Mouse (Mus musculus) urinary bladder, postnatal 4 days (tissue): ENCODE results near the gene Prc1.

ENCODE experiments used
- DNase-seq, 2 experiments: peaks; one replicate each; pipeline ENCODE4 v3.0.0; 2021 to 2022; ENCODE audit warnings: low spot score in 2 of 2

The Prc1 gene

DNA sequence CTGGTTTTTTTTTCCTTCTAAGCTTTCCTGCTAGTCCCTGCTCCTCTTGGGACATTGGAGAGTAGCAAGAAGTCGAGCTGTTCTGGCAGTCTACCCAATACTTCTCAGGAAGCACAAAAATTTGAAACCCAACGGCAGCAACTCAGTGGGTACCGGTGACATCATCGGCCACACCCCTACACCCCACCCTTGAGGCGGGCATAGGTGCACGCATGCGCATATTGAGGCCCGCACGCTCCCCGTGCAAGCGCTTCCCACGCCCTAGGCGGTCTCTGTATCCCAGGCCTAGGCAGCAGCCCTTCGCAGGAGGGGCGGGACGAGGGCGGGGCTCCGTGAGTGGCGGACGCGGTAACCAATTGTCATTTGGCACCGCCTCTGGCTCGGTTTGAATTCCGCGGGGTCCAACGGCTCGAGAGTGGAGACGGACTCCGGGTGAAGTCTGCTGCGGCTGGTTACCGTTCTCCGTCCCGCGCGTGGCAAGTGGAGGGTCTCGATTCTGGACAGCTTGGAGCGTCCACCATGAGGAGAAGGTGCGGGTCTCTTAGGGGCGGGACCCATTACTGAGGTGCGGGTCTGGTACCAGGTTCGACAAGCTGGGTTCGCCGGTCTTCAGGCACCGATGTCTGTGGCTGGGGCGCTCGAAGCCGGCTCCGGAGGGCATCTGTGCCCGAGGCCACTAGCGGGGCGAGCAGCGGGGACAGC lies at the start of gene Prc1:
TSS of gene Prc1 (plus strand) at position 389 of the 702 bp plus-strand sequence.
- DNase-seq: peak; percentile 97 to 98

DNA sequence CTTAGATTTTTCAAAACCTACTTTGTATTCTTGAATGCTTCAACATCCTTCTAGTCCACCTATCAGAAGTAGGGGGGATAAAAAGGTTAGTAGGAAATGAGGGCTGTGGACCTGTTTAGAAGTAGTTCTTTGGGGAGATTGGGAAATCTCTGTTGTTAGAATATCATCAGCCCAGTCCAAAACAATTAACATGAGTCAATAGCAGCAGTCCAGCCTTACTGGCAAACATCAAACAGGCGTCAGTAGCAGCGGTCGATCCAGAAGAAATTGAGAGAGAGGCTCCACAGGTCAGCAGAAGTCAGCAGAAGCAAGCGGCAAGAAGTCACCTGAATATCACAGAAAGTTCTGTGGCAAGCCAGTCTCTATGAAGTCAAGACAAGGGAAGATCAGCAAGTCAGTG lies 49.4 kb upstream of the Prc1 start:
- DNase-seq: no peak

DNA sequence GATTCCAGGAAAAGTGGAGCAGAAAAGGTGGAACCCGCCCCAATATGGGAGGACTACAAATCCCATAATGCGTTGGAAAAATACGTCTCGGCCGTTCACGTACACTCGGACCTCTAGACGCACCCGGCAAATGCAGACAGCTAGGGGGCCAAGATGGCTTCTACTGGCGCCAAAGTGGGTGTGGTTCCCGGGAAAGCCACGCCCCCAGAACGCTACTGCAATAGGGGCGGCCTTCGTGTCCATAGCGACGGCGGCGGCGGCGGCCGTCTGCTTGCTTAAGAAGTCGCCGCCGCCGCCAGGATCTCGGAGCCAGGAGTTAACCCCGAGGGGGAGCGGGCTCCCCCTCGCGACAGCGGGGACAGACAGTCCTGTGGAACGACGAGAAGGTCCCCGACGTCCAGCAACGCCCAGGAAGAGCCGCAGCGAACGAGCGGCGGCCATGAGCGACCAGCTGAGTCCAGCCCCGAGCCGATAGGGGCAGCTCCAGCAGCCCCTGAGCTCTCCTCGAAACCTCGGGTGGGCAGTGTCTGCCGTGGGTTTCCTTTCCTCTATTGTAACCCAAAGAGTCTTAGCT lies 48.0 kb upstream of the Prc1 start, which contains the start of gene Ttll13:
TSS of gene Ttll13 (plus strand) at position 229 of the 574 bp plus-strand sequence.
- DNase-seq: peak; percentile 95 to 97

DNA sequence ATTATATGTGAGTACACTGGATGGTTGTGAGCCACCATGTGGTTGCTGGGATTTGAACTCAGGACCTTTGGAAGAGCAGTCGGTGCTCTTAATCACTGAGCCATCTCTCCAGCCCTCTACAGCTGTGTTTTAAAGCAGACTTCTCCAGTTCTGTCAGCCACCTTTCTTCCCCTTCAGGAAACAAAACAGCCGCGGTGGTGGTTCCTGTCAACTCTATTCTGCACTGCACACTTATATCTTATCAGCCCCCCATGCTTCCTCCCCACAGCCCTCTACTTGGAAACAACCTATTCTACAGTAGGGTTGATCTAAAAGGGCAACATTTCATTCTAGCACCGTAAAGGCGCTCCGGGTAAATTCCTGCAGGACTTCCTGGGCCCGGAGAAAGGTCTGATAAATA lies 47.4 kb upstream of the Prc1 start:
- DNase-seq: no peak

DNA sequence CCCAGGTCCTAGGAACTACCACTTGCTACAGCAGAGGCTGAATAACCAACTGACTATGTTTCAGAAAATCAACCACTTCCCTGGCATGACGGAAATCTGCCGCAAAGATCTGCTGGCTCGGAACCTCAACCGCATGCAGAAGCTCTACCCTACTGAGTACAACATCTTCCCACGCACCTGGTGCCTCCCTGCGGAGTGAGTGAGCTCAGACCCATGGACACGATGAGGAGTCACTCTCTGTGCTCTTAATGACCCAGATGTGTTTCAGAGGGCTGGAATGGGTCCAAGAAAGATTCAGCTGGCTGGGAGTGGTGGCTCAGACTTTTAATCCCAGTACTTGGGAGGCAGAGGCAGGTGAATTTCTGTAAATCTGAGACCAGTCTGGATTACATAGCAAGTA lies 41.8 kb upstream of the Prc1 start:
- no peak for DNase-seq

DNA sequence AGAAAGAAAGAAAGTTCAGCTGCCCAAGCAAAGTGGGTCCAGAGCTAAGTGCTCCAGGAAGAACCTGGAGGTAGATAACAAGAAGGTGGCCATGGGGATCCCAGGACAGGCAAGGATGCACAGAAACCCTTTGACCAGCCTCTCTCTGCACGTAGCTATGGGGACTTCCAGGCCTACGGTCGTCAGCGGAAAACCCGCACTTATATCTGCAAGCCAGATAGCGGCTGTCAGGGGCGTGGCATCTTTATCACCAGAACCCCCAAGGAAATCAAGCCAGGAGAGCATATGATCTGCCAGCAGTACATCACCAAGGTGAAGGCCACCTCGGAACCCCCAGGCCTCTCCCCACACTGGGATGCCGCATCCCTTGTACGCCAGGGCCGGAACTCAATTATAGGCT lies 41.4 kb upstream of the Prc1 start:
- DNase-seq: no peak

DNA sequence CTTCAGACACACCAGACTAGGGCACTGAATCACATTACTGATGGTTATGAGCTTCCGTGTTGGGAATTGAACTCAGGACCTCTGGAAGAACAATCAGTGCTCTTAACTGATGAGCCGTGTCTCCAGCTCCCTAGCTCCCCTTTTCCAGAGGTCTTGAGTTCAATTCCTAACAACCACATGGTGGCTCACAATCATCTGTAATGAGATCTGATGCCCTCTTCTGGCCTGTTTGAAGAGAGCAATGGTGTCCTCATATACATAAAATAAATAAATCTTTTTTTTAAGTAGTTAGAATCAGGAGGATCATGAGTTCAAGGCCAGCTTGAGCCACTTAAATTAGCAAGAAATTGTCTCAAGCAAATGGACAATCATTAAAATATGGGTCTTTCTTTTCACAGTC lies 38.3 kb upstream of the Prc1 start:
- no peak for DNase-seq

DNA sequence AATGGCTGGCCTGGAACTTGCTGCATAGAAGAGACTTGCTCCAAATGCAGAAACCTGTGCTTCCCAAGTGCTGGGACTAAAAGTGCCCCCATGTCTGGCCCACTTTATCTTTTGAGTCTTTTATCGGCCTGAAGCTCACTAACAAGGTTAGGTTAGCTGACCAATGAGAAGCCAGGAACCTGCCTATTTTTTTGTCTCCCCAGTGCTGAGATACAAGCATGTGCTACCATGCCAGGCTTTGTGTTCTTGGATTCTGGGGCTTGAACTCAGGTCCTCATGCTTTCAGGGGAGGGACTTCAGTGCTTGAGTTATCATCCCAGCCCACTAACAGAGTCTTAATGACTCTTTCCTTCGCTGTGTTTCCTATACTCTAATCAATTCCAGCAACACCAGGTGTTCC lies 36.5 kb upstream of the Prc1 start:
- DNase-seq: no peak

DNA sequence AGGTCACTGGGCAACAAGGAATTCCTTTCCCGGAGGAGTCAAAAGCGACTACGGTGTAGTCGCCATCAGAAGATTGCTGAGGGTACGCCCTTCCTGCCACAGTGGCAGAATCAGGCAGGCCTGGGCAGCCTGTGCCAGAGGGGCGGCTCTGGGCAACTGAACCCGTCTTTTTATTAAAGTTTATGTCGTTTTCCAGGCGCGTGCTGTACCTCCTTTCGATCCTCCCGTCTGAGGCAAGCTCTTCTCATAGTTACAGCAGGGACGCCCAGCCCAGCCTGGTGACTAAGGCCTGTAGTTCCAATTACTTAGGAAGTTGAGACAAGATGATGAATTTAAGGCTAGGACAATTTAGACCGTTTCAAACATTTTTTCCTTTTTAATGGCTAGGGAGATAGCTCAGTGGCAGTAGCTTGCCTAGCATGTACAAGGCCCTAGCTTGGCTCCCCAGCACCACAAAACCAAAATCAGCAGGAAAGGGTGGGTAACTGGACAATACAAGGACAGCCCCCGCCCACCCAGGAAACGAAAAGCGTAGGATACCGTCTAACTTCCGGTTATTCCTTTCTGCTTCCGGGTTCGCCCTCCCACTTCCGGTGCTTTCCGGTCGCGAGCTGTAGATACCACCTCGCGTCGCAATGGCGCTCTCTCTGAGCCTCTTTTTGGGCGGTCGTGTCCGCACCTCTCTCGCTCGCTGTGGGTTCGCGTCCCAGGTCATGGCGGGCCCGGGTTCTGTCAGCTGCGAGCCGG lies 33.5 kb upstream of the Prc1 start, which contains the start of gene Ngrn:
TSS of gene Ngrn (plus strand) at position 591 of the 747 bp plus-strand sequence.
- peak; percentile 80 to 90 for DNase-seq

DNA sequence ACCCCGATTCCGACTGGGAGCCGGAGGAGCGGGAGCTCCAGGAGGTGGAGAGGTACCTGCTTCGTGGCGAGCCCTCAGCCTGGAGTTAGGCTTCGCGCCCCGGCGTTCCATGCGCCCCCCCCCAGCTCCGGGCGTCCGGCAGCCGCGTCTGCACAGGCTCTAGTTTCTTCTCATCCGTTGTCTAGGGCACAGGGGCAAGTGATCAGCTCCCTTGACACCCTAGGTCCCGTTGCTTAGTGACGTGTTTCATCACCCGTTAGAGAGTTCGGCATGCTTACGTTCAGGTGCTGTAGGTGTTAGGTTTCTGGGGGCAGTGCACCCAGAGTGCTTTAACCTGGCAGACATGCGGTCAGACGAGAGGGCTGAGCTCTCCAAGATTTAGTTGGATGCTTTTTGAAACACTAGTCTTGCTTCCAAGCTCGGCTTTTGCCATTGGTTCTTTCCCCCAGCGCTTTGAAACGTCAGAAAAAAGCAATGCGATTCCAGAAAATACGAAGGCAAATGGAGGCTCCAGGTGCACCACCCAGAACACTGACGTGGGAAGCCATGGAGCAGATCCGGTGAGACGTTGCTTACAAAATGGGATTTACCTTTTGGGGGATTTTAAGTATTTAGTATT lies 32.8 kb upstream of the Prc1 start:
- DNase-seq: no peak

DNA sequence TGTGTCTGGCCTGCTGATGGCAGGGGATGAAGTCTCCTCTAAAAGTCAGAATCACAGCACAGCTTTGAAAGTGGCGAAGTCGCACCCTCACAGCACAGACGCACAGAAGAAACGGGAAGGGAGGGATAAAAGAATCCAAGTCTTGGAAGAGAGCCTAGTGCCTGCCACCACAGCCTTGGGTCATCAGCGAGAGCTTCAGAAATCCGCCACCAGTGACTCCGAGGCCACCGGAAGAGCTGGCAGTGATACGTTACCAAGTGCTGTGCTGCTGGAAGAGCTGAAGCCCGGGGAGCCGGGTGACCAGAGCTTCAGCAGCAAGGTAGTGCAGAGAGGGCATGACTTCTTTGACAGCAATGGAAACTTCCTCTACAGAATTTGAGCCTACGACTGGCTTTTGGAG lies 29.6 kb upstream of the Prc1 start:
- DNase-seq: no peak

DNA sequence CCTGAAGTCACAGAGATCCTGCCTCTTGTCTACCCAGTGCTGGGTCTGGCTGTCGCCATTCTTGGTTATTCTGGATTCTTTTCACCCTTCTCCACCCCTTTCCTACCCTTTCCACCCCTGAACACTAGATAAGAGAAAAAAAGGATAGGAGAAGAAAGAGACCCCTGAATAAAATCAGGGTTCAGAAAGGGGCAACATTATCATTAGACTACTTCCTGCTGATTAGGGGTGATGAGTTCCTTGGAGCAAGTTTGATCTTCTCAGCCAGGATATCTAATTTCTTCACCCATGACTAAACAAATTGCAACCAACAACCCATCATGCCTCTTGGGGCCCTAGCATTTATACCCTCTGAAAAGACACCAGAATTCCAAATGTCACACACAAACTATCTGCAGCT lies 26.5 kb upstream of the Prc1 start:
- no peak for DNase-seq

DNA sequence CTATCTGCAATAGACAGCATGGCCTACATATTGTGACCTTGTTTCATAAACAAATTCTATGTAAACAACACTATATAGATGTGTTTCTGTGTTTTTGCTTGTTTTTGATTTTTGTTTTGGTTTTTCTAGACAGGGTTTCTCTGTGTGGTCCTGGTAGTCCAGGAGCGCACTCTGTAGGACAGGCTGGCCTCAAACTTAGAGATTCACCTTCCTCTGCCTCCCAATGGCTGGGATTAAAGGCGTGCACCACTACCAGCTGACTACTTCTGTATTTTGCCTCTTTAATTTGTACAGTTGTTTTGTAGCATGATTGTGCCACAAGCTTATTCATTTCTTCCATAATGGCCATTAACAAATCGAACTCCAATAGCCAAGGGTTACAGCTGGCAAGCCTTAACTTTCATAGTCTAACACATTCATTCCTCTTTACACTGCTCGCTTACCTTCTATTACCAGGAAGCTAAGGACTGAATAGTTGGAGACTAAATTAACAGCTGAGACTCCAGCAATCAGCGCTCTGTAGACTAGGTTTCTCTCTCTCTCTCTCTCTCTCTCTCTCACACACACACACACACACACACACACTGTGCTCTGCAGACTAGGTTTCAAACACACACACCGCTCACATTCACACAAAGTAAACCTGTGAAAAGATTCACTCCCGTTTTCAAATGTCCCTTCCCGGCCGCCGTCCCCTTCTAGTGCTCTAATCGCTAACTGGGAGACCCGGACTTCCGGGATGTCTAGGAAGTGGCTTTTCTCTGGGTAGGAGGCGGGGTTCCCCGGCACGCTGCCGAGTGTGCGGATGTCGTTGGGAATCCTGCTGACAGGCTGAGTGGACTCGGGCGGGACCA lies 25.1 kb upstream of the Prc1 start, which contains the start of gene Vps33b:
TSS of gene Vps33b (plus strand) at position 753 of the 854 bp plus-strand sequence.
- DNase-seq: peak; percentile 90 to 97

DNA sequence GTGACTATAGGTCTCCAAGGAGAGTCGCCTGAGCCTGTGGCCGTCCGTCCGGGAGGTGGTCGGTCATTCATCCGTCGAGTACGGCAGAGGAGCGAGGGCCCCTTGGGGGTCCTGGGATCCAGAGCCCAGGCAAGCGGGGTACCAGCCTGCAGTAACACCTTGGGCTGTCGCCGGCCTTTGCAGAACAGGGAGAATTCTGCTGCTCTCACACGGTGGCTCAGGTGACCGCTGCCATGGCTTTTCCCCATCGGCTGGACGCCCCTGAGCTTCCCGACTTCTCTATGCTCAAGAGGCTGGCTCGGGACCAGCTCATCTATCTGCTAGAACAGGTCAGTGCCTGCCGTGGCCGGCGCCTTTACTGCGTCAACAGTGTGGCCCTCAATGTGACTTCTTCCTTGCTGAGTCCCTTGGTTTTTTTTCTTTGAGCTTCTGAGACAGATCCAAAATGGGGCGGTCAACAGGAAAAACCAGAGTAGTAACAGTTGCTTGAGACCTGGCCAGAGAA lies 24.4 kb upstream of the Prc1 start:
- no peak for DNase-seq

DNA sequence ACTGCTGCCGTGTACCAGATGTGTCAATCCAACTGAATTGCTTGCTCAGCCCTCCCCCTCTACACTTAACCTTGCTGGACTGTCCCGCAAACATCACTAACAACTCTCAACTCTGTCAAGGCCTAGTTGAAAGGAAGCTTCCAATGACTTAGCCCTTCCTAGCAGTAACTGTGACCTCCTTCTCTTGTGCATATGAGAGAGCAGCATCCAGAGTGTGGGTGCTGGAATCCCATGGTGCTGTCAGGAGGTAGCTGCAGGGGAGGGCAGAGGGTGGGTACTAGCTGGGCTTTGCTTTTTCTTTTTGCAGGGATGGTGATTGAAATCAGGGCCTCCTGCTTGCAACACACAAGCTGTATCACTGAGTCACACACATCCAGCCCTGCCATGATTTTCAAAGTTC lies 20.8 kb upstream of the Prc1 start:
- DNase-seq: no peak

DNA sequence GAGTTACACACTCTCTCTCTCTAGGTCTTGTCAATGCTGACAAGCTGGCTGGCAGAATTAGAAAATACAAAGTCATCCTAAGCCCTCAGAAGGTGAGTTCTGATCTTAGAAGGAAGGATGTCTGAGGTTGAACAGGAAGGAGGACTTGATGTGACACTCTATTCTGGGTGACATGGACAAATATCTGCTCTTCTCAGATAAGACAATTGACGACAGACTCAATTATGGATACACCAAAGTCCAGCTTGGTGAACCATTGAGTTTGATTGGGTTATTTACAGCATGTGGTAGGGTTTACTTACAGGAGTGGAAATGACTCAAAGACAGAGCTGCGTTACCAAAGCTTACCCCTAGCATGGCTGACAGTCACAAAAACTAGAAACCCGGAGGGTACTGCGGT lies 17.9 kb upstream of the Prc1 start:
- DNase-seq: no peak

DNA sequence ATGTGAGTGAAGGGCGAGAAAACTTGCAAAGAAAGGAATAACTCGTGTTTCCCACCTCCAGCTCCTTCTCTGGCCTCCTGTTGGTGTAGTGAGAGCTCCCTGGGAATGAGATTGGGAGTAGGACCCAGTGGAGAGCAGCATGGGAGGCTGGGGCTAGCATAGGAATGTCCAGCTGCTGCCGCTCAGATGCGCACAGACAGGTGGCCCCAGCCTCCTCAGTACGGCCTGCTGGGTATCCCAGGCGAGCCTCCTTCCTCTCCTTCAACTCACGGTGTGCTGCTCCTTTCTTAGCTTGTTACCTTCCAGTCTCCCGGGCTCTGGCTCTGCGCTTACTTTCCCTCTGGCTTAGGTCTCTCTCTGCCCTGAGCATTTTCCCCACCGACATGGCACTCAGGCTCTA lies 14.2 kb upstream of the Prc1 start:
- no peak for DNase-seq

DNA sequence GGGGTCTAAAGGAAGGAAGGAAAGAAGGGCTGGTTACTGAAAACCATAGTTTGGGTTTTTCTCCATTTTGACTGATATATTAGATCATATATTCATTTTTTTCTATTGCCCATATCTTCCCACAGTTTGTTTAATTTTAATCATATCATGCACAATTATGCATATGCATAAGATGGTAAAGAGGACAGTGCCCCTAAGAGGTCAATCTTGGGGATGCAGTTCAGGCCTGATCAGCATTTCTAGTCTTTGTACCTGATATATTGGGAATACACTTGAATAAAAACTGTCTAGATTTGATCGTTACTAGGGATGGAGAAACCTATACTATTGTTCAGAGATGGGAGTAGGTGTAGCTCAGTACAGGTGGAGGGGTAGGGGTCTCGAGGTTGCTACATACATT lies 13.3 kb upstream of the Prc1 start:
- no peak for DNase-seq

DNA sequence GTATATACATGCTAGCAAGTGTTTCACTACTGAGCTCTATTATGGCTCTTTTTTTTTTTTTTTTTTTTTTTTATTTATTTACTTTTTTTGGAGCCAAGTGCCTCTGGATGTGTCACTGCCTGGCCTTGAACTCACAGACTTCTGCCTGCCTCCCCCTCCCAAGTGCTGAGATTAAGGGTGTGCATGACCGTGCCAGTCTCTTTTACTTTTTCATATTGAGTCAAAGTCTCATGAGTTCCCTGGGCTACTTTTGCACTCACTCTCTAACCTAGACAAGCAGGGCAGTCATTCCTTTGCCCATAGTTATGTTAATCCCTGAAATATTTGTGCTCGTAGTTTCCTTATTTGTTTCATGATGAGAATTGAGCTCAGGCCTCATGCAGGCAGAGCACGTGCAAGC lies 12.6 kb upstream of the Prc1 start:
- DNase-seq: no peak

DNA sequence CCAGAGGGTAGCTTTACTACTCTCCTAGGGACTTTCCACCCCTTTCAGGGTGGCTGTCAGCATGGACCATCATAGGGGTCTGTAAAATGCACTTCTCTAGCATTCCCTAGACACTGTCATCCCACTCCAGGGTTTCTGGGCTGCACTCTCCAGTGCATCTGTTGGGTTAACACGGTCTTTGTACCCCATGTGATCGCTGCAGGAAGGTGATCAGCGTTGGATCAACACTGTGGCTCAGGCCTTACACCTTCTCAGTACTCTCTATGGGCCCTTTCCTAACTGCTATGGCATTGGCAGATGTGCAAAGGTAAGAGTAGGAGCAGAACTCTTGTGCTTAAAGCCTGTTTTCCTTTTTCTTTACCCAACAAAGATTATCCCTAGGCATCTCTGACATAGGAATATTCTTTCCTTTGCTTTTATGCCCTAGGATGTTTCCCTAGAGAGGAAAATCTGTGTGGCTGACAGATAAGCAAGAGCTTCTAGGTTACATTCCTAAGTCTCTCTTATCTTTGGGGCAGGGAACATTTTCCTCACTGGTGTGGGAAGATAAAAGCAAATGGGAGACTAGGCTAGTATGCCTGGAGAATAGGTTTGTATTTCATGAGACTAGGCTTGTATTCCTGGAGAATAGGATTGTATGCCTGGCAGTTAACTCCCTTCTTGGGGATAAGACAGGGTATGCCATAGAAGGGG lies 10.9 kb upstream of the Prc1 start:
- no peak for DNase-seq

DNA sequence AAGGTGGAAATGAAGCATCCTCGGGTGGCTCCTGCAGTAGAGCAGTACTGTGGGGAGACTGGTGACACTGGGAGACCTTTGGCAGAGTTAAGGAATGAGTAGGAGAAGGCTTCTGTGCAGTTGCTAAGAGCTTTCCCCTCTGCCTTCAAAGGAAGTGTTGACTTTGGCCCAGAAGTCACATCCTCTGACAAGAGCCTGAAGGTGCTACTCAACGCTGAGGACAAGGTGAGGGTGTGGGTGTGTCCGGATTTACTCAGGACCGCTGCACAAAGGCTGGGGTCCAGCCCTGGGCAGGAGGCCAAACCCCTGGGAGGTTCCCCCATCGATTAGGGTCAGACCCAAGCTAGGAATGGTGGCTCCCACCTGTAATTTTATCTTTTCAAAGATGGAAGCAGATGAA lies 9.9 kb upstream of the Prc1 start:
- no peak for DNase-seq
